ENCODE assay signal across 10 mouse cellular contexts in genomic region chr15:9435534-9436180, GRCm38 (mm10). TPM values are rescaled to one million over a fixed set of nuclear protein-coding genes. Genes with fewer than 3 reads are reported as not detected.
A peak's percentile ranks its signal among the peaks of the same experiment; 100 is the strongest.
DNase-seq lines count a peak whose midpoint lies in the region; ATAC-seq and TF ChIP-seq lines count a peak whose summit lies in the region.
"Had no signal": no experiment of that assay in that cellular context is flagged by ENCODE, and none has a peak within 500 bp of the region (broad histone marks: within the 10 kb centered on the region; RNA-seq: fewer than 3 reads in every experiment).

Gene Capsl (plus strand): TSS chr15:9436028.

- H3K36me3 ChIP-seq in hindbrain, embryonic 12.5 days: no peaks in the 10 kb centered on the region
- H3K36me3 ChIP-seq in liver, embryonic 16.5 days (ENCODE audit: control insufficient read depth, insufficient read depth): no peaks in the 10 kb centered on the region
- no peaks in the 10 kb centered on the region for H3K36me3 ChIP-seq in neural tube, embryonic 14.5 days (ENCODE audit: control insufficient read depth, insufficient read depth, low read length)
- H3K36me3 ChIP-seq: G1E had no signal

- intact Hi-C loops in gastrocnemius, adult 2 months (cut with DNase I): no loop called here

- no peaks in the 10 kb centered on the region for H3K9me3 ChIP-seq in hindbrain, embryonic 12.5 days (replicated peaks)
- no peaks in the 10 kb centered on the region for H3K9me3 ChIP-seq in liver, embryonic 16.5 days (replicated peaks; ENCODE audit: control insufficient read depth, low read length)
- H3K9me3 ChIP-seq in neural tube, embryonic 14.5 days (ENCODE audit: control insufficient read depth, low read length): no peaks in the 10 kb centered on the region
- H3K9me3 ChIP-seq: G1E; megakaryocyte, embryonic 14.5 days had no signal

- 49% methylated on average over 12 of the region's 12 CpGs for WGBS in hindbrain, embryonic 12.5 days
- 39% methylated on average over 12 of the region's 12 CpGs for WGBS in liver, embryonic 16.5 days (ENCODE audit: insufficient replicate concordance)
- WGBS in neural tube, embryonic 14.5 days: 52% methylated on average over 12 of the region's 12 CpGs

- H3K4me2 ChIP-seq in hindbrain, embryonic 12.5 days (replicated peaks): peak within 1 kb of the TSS; percentile 17; the same call in 1 of the 2 replicates
- peak within 1 kb of the TSS; percentile 13; the same call in 1 of the 2 replicates for H3K4me2 ChIP-seq in liver, embryonic 16.5 days (ENCODE audit: low read depth, low read length)
- no peak within 1 kb of the TSS for H3K4me2 ChIP-seq in neural tube, embryonic 14.5 days (ENCODE audit: low read depth, low read length)

- no peak for TF ChIP-seq CTCF in gastrocnemius, adult 2 months (IDR thresholded peaks at IDR 0.05)

- no peak within 1 kb of the TSS for H3K27ac ChIP-seq in gastrocnemius, adult 2 months
- no peak within 1 kb of the TSS for H3K27ac ChIP-seq in hindbrain, embryonic 12.5 days
- H3K27ac ChIP-seq in liver, embryonic 16.5 days (ENCODE audit: low read length): no peak within 1 kb of the TSS
- no peak within 1 kb of the TSS for H3K27ac ChIP-seq in neural tube, embryonic 14.5 days (ENCODE audit: low read depth, low read length)

- no peaks in the 10 kb centered on the region for H3K27me3 ChIP-seq in hindbrain, embryonic 12.5 days
- no peaks in the 10 kb centered on the region for H3K27me3 ChIP-seq in liver, embryonic 16.5 days (ENCODE audit: control insufficient read depth, insufficient read depth, low read depth, low read length)
- H3K27me3 ChIP-seq in neural tube, embryonic 14.5 days (ENCODE audit: control insufficient read depth, insufficient read depth, low read length): no peaks in the 10 kb centered on the region
- H3K27me3 ChIP-seq: megakaryocyte, embryonic 14.5 days had no signal

- ATAC-seq in hindbrain, embryonic 12.5 days (ENCODE audit: low FRiP score): no peak
- ATAC-seq in liver, embryonic 16.5 days (ENCODE audit: low read depth): peak; percentile 84
- peak; percentile 82 for ATAC-seq in neural tube, embryonic 14.5 days (ENCODE audit: low read depth)

- no peak within 1 kb of the TSS for H3K4me3 ChIP-seq in gastrocnemius, adult 2 months
- H3K4me3 ChIP-seq in hindbrain, embryonic 12.5 days: no peak within 1 kb of the TSS
- H3K4me3 ChIP-seq in liver, embryonic 16.5 days (ENCODE audit: low read depth, low read length): no peak within 1 kb of the TSS
- no peak within 1 kb of the TSS for H3K4me3 ChIP-seq in neural tube, embryonic 14.5 days (ENCODE audit: low read depth, low read length)
- H3K4me3 ChIP-seq: megakaryocyte, embryonic 14.5 days had no signal

- DNase-seq in gastrocnemius, adult 2 months: peak; percentile 33
- DNase-seq in gastrocnemius, postnatal 25 days: no peak
- peak; percentile 61 for DNase-seq in embryo, embryonic 10.5 days (ENCODE audit: low spot score)
- DNase-seq in layer of hippocampus, adult 8-10 months (ENCODE audit: low spot score in 2 of 2): peak; percentile 67 to 90
- DNase-seq in thymus, postnatal 25 days: peak; percentile 60

- no peaks in the 10 kb centered on the region for H3K4me1 ChIP-seq in hindbrain, embryonic 12.5 days
- H3K4me1 ChIP-seq in liver, embryonic 16.5 days (ENCODE audit: control insufficient read depth, low read depth, low read length): no peaks in the 10 kb centered on the region
- H3K4me1 ChIP-seq in neural tube, embryonic 14.5 days (ENCODE audit: control insufficient read depth, insufficient read depth, low read length): no peaks in the 10 kb centered on the region
- H3K4me1 ChIP-seq: megakaryocyte, embryonic 14.5 days had no signal

- no peak within 1 kb of the TSS for H3K9ac ChIP-seq in hindbrain, embryonic 12.5 days
- H3K9ac ChIP-seq in liver, embryonic 16.5 days (ENCODE audit: low read depth, low read length): no peak within 1 kb of the TSS
- H3K9ac ChIP-seq in neural tube, embryonic 14.5 days (replicated peaks; ENCODE audit: low read depth, low read length): no peak within 1 kb of the TSS

RNA-seq across cellular contexts. Expression of gene Capsl, which starts in this region (rescaled TPM):
- not detected for total RNA-seq in gastrocnemius, adult 2 months (2021)
- total RNA-seq in gastrocnemius, postnatal 25 days (2021): not detected
- 3.2 and 4.2 TPM in 2 replicates for polyA plus RNA-seq in hindbrain, embryonic 12.5 days (2016; fragmentation: Nextera tagmentation; extraction: Ambion mirVana)
- total RNA-seq in layer of hippocampus, adult 8-10 months (2022): 1 to 10 TPM; 1.5 to 2.9 (median 2.5) TPM
- polyA plus RNA-seq in liver, embryonic 16.5 days (2015; fragmentation: Nextera tagmentation; extraction: Ambion mirVana): 0.68 and 1.0 TPM in 2 replicates
- polyA plus RNA-seq in neural tube, embryonic 14.5 days (2014; fragmentation: Nextera tagmentation; extraction: Ambion mirVana): 3.2 and 4.4 TPM in 2 replicates
- total RNA-seq: G1E had no signal
- polyA plus RNA-seq: G1E had no signal

Comparison
In these comparisons a context has a peak if more than half of its experiments do, and no peak if none do; other contexts are left out.
1. Peak in DNase-seq in gastrocnemius, adult 2 months; RNA of the gene not detected or under 1 TPM.